Mouse (Mus musculus): Measurements from ENCODE around the gene Lpcat1. TPM values are rescaled to one million over a fixed set of nuclear protein-coding genes. Genes with fewer than 3 reads are reported as not detected.
A peak's percentile ranks its signal among the peaks of the same experiment; 100 is the strongest.

Gene Lpcat1
- total RNA-seq (2022): 1 to 10 TPM; 1.6 to 3.4 (median 2.6) TPM

DNA sequence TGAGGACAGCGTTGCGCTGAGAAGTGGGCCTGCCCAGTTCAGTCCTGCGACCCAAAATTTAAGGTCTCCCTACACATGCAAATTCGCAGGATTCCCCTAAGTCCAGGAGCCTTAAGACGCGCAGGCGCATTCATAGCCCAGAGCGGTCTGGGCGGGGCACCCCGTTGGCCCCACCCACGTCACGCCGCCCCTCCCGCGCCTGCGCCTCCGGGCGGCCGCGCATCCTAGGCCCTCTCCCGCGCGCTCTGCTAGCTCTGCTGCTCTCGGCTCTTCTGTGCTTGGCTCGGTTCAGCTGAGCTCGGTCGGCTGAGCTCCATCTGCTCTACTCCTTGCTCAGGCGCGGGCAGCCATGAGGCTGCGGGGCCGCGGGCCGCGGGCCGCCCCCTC is at the start of gene Lpcat1:
Gene Lpcat1, plus strand, starts transcription at position 164 of the 387 bp plus-strand sequence.
- DNase-seq (ENCODE audit: low spot score in 2 of 2): peak; percentile 71 to 78

DNA sequence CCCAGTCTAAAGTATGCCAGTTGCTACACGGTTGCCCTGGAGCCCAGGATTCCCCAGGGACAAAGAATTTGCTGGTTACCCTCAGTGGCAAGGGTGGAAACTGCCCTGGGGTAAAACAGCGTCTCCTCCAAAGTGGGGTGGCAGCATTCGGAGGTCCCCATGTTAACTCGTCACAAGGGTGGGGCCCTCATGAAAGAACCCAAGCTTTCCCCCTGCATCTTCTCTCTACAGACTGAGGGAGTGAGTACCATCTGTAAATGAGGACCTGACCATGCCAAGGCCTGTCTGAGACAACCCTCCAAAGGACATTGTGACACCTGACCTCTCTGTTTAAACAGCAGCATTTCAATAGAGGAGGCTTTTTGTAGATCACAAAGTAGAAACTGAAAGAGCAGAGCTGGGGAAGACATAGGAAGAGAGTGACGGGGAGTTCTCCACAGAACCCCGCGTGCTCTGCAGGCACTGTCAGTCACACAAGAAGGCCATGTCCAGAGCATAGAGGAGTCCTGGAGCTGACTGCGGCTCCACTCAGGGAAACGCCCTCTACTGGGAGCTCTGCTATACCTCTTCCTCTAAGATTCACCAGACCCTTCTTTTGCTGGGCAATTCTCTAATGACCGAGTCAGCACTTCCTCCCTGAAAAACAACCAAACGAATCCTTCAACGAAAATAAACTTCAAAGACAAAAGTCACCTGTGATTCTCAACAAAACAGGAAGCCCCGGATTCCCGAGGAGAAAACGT is 49.3 kb upstream of the Lpcat1 start:
- no peak for DNase-seq (ENCODE audit: low spot score in 2 of 2)

DNA sequence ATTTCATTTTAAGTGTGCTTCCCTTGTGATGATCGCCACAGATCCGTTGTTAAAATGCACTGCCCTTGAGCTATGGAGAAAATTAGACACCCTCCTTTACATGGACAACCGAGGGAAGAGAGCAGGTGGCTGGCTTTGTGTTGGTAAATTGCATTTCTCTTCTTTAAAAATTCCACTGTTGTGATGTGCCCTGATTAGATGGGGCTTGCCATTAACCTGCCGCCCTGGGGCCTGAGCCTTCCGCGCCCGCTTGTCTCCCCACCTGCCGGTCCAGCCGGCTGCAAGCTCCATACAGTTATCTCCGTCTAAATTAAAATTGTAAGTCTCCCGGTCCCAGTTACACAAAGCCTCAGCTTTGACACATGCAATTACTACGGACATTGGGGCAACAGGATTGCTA is 48.7 kb upstream of the Lpcat1 start:
- no peak for DNase-seq (ENCODE audit: low spot score in 2 of 2)

DNA sequence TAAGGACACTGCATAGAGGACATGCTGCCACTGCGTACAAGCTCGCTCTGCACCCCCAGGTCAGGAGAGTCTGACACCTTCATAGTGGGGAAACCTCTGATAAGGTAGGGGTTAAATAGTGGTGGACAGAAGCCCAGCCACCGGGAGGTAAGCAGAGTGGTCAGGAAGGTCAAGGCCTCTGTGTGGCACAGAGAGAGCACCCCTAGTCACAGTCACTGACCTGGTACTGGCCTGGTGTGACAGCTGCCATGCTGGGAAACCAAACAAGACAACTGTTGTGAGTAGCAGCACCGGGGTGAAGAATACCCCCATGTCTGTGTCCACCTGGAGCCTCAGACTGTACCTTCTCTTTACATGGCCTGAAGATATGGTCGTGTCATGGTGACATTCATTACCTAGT is 47.8 kb upstream of the Lpcat1 start:
- no peak for DNase-seq (ENCODE audit: low spot score in 2 of 2)

DNA sequence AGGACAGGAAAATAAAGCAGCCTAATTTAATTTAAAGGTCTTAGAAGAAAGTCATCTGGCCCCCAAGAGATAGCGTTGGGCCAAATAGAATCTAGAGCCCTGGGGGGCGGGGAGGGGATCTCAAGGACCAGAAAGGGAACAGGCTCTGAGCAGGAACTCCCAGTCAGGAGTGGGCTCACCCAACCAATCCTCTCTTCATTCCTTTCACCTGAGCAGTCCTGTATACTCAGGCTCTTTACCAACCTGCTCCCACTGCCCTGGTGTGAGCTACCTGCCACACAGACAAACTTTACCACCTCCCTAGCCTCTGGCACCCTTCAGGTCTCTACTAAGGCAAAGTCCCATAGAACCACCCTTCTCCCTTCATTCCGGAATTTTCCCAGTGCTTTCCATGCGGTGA is 44.0 kb upstream of the Lpcat1 start:
- DNase-seq (ENCODE audit: low spot score in 2 of 2): no peak

DNA sequence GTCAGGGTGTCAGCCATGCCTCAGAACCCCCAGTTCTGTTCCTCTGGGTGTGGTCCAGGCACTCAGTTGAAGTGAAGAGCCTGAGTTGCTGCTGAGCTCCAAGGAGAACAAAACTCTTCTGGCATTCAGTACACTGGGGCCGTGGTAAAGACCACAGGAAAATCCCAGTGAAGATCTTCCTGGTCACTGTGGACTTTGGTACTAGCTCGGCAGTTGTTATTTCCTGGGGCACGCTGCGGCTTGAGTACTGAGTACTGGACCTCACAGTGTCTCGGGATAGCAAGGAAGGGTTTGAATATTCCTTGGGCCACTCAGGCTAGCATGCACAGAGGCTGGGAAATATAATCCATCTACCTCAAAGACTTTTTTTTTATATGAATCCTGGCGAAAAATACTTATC is 42.0 kb upstream of the Lpcat1 start:
- DNase-seq (ENCODE audit: low spot score in 2 of 2): no peak

DNA sequence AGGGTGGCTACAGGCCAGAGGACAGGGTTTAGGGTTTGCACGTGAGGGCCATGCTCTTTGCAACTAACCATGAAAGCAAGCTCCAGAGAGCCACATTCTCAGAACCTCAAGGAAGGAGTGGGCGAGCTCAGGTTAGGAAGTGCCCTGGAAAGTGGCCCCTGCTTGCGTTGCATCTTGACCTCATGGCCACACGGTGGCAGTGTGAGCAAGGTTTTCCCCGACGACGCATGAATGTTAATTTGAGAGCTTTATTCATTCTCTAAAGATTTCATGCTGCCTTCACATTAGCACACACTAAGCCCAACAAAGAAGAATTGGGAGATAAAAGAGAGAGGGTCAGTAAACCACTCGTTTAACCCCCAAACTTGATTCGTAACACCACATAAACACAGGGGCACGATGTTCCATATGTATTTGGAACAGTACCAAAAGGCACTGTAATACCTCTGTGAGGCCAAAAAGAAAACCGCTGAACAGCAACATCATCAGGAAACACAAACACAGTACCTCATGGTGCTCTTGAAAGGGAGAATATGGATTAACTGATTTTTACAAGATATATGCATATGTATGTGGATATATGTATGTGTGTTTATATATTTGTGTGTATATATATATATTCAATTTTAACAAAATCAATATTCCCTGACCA is 41.0 kb upstream of the Lpcat1 start:
- DNase-seq (ENCODE audit: low spot score in 2 of 2): peak; percentile 18 to 24

DNA sequence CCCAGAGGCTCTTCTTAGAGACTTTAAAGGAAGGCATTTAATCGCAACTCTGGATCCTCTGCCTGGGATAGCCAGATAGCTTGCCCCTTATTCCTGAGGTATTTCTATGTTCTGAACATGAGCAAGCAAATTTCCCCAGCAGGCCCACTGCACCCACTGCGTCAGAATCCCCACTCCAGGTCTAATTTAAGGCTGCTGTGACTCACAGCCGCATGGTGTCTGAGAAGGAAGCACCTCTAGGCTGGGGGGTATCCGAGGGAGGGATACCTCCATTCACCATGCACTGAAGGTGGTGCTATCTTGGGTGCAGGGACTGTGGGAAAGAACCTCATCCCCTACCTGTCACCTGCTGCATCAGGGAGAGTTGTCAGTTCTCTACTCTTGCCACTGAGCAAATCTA is 40.4 kb upstream of the Lpcat1 start:
- no peak for DNase-seq (ENCODE audit: low spot score in 2 of 2)

DNA sequence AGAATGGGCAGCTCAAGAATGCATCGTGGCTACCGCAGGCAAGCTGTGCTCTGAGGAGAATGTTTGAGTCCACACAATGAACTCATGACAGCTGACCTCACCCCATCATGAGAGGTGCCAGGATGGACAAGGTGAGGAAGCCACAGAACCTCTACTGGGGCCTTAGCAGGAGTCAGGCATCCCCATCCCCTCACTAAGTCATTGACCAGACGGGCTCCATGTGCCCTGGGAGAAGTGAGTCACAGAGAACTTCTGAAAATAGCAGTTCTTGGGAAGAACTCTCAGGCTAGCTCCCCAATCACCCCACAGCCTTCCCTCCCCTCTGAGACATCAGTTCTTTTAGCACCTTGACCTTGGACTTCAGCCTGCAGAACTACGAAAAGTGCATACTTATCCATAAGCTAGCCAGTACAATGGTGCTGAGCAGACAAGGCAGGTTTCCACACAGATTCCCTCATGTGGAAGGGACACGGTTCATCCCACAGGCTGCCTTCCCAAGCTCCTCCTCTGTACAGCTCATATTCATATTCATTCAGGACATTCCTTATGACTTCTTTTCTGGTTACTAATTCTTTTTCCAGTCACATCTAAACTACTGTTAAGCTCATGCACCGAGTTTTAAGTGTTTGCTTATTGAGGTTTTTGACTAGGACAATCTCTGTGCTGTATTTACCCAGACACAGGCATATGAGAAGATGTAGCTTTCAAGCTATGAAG is 37.2 kb upstream of the Lpcat1 start:
- no peak for DNase-seq (ENCODE audit: low spot score in 2 of 2)

DNA sequence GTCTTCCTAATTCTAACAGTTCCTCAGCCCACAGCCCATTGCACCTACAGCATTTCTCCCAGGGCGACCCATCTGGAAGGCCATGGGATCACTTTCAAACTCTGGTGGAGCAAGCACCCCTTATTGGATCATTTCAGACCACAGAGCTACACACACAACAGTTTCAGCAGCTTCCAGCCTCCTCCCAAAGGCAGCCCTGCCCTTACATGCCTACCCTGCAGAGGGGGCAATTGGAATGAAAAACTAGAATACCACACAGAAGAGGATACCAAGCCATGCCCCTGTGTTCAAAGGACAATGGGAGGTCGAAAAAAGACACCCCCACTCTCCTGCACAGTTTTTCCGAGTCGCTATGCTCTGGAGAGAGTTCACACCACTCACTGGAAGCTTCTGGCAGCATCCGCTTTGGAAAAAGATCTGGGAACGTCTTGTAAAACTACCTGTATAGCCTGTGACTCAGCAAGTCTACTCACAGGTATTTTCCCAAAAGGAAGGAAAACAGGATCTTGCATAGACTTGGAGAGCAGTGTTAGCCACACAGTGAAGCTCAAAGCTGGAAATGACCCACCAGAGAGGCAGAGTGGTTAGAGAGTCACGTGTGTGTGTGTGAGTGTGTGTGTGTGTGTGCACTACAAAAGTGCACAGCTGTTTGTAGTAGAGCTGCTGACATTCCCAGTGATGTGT is 34.4 kb upstream of the Lpcat1 start:
- no peak for DNase-seq (ENCODE audit: low spot score in 2 of 2)

DNA sequence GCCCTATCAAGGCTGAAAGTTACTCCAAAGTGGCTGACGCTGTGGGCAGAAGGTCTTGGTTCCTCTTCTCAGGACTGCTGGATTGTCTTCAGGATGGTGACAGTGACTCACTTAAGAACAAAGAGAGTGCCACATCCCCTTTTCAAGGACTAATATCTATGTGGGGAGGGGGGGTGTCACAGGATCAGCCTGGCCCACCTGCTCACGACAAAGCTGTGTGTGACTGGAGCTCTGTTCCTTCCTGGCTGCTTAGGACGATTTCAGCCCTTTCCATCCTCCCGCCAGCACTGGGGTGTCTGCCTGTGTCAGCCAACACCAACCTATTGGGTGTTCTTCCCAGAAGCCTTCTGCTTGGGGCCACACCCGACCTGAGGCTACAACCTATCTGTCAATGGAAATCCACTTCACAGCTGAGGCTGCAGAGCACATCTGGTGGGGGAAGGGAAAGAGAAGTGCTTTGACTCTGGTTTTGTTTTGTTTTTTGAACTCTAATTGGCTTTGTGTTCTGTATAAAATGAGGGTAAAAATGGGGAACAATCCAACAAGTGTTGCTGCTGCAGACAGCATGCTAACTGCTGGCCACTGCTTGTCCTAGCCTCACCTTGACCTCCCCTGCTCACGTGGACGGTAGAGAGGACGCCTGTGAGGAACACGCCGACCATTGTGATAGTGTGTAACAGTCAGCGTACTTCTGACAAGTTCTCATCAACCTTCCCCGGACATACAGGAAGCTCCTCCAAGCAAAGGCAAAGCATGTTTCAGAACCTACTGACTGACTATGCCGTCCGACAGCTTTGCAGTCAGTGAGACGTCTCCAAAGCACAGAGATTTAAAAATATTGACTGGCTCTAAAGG is 33.1 kb upstream of the Lpcat1 start:
- no peak for DNase-seq (ENCODE audit: low spot score in 2 of 2)

DNA sequence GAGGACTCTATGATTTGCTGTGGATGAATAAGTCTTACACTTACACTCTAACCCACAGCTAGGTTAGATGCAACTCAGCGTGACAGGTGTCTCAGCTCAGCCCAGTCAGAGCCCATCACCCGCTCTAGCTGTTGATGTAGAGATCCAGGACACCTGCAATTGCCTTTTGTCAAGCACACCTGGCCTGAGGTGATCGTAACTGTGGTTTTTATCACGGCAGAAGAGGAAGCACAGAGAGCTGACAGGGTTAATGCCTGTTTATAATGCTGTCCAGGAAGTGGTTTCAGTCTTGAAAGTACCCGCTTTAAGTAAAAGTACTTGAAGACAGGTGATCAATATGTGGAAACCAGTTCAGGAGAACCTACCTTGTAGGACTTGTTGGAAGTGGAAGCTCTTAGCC is 32.3 kb upstream of the Lpcat1 start:
- no peak for DNase-seq (ENCODE audit: low spot score in 2 of 2)

DNA sequence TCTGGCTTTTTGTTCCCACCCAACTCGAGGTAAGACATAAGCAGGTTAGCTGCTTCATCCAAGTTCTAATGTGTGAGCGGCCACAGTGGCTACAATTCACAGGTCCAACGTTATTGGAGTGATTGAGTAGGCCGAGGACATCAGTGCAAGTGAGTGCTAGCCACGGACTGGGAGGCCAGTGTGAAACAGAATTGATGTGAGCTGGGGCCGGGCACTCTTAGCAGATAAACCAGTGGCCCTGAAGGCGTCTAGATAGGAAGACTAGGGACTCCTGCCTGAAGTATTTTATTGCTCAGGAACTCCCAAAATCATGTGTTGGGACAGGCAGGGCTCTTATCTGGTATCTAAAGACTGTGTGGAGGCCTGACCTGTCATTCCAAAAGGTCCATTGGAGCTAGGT is 31.3 kb upstream of the Lpcat1 start:
- no peak for DNase-seq (ENCODE audit: low spot score in 2 of 2)

DNA sequence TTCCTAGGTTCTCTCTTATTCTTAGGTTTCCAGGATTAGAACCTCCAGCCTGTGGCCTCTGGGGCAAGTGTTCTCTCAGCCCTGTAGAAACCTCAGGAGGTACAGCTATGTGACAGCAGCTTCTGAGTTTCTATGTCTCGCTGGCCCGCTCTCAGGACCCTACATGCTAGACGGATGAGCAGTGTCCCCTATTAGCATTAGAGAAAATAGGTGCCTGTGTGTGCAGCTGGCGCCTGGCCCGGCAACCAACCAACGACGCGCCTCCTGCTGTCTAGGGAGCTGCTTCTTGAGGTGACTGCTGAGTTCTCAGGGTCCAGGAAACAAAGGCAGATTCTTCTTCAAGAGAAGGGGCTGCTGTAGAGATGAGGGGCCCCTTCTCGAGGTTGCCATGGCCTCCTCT is 27.9 kb upstream of the Lpcat1 start:
- no peak for DNase-seq (ENCODE audit: low spot score in 2 of 2)

DNA sequence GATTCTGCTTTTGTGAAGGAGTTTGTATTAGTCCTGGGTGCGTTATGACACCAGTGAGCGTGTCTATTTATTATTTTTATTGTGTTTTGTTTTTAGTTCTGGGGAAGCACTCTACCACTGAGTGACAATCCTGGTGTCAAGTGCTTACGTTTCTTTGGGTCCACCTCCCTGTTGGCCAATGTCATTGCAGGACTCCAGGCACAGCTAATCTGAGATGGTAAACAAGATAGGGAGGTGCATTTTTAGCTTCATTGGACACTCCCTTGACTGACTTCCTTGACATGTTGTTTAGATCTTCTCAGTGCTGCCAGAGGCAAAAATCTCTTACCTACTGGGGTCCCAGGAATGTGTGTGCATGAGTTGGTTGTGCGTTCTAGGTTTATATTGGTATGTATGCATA is 26.0 kb upstream of the Lpcat1 start:
- no peak for DNase-seq (ENCODE audit: low spot score in 2 of 2)

DNA sequence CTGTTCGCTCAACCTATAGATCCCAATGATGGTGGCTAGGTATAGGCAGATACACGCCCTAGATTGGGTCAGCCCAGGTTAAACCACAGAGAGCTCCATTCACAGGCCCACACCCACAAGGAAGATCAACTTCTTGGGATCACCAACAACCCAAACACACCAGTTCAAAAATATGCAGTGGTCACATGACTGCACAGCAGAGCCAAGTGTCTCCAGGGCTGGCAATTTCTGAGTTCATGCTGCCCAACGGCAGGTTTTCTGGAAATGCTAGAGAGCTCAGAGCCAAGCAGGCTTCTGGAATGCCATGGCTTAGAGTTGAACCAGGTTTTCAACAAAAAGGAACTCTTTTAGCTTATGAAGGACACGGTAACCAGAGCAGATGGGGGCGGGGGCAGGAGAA is 25.3 kb upstream of the Lpcat1 start:
- DNase-seq (ENCODE audit: low spot score in 2 of 2): no peak

DNA sequence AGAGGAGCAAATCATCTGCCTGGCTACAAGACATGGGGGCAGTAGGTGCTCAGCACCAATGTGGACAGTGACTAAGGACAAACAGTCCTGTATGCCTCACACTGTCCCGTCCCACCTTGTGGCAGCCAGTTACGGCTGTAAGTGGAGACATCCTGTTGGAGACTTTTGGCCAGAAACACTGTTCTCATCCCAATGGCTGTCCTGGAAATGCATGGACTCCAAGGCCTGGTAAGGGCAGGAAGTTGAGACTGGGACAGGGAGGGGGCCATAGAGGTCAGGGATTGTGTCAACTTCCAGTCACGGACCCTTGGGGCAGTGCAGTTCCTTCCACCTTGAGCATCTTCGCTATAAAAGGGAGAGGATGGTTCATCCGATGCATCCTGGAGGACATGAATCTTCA is 24.6 kb upstream of the Lpcat1 start:
- no peak for DNase-seq (ENCODE audit: low spot score in 2 of 2)

DNA sequence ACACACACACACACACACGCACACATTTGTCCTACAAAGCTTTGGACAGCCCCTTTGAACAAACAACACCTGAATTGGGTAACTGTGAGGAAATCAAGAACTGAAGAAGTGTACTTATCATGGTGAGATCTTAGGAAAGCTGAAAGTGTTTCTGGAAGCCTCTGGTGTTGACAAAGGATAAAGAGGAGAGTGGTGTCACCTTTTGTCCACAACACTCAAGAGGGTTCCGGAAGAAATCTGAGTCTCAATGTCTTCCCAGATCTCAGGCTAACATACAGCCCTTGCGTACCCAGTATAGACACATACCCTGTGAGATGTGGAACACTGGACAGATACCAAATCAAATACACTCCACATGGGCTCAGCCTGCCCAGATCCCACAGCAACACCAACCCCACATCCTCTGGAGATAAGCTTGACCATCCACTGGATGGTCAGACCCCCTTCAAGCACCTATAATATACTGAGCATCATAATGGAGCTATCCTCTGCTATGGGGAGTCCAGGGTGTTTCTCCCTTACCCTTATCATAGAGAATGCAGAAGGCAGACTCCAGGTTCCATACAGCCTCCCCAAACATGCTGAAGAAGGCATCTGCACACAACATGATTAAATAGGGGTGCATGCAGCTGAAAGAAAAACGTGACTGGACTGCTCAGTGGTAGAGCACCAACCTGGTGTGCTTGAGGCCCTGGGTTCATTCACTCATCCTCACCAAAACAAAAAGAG is 23.7 kb upstream of the Lpcat1 start:
- DNase-seq (ENCODE audit: low spot score in 2 of 2): no peak

DNA sequence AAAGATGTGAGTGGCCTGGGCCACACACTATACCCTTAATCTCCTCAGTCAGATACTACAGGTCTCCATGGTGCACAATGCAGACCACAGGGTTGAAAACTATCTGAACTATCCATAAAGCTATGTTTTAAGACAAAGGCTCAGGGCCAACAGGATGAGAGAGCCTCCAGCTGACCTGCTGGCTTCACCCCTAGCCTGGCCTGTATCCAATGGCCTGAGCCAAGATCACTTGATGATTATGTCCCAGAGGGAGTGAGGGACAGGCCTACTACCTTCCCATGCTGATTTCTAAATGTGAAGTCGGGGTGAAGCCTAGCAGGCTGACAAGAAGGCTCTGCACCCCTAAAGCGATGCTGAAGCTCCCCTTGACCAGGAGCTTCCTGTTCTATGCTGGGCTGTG is 21.9 kb upstream of the Lpcat1 start:
- peak in 1 of 2 experiments; percentile 18 for DNase-seq (ENCODE audit: low spot score in 2 of 2)

DNA sequence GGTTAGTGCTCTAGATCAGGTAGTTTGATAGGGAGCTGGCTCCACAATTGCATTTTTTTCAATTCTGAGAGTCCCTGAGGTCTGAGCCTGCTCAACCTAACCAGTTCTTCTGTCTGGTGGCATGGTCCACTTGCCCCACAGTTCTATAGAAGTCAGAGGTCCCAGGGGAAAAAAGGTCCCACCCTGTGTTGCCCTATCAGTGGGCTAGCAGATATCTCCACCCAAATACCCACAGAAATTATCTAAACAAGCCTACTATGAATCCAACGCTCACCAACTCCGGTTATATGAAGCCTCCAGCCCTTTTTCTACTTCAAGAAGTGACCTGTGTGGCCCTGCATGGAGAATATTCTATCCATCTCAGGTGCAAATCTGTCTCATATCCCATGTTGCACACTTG is 20.9 kb upstream of the Lpcat1 start:
- DNase-seq (ENCODE audit: low spot score in 2 of 2): no peak

All from gastrocnemius, adult 8-10 months (tissue).